Mouse (Mus musculus): Measurements from ENCODE around the gene Unc93a.
"Not testable (repeated sequence)": the region's sequence is repeated elsewhere in the genome, so short reads cannot be mapped to it uniquely, and the experiment has no call there.

DNA sequence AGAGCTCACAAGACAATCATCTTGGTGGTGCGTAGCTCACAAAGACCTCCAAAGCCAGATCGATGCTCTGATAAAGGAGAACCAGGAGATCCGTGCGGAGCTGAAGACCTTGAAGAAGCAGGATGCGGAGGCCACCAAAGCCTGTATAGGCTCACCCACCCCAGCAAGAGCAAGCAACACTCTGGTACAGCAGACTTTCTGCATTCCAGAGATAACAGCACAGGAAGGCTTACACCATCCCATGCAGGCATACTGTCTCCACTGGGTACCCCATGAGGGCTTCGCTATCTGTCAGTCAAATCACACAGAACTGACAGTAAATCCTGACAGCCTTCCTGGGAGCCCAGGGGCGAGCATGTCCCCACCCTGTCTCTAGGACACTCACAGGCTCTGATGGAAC lies 68.7 kb downstream of the Unc93a start:
- not testable (repeated sequence) for TF ChIP-seq POLR2A (IDR thresholded peaks at IDR 0.05; ENCODE audit: insufficient read length, low read depth); MYOD1 (IDR thresholded peaks at IDR 0.05; ENCODE audit: control insufficient read depth in 1 of 3, insufficient read length in 2 of 3, low read depth in 2 of 3); MYOG (IDR thresholded peaks at IDR 0.05; ENCODE audit: control insufficient read depth in 1 of 3, insufficient read depth in 1 of 3, insufficient read length in 2 of 3, low read depth in 2 of 3); POLR2AphosphoS2 (IDR thresholded peaks at IDR 0.05; ENCODE audit: insufficient read length, low read depth); MAX (IDR thresholded peaks at IDR 0.05; ENCODE audit: low read depth); USF1 (IDR thresholded peaks at IDR 0.05; ENCODE audit: low read depth); TCF12 (IDR thresholded peaks at IDR 0.05; ENCODE audit: insufficient read depth, poor library complexity, severe bottlenecking); SRF (IDR thresholded peaks at IDR 0.05; ENCODE audit: control insufficient read depth, insufficient read length, low read depth); REST (IDR thresholded peaks at IDR 0.05; ENCODE audit: insufficient read depth, insufficient read length); E2F4 (IDR thresholded peaks at IDR 0.05; ENCODE audit: insufficient read depth)
